Mouse (Mus musculus) cortical plate, adult 2 months (tissue): ENCODE measurements around the gene Tstd3. TPM values are rescaled to one million over a fixed set of nuclear protein-coding genes. Genes with fewer than 3 reads are reported as not detected.
A peak's percentile ranks its signal among the peaks of the same experiment; 100 is the strongest.

ENCODE experiments used
- H3K27ac ChIP-seq: fragments of 200-500 bp; 2 replicates; pipeline ENCODE4 v1.5.1; 2012; ENCODE audit warnings: low read length, control low read depth, inconsistent platforms; ENCODE audit not compliant: insufficient read depth
- H3K4me1 ChIP-seq: fragments of 200-500 bp; 2 replicates; pipeline ENCODE4 v1.6.1; 2011; ENCODE audit warnings: low read length; ENCODE audit not compliant: control insufficient read depth, insufficient read depth
- H3K4me3 ChIP-seq: fragments of 200-500 bp; 2 replicates; pipeline ENCODE4 v1.5.1; 2011; ENCODE audit warnings: mild to moderate bottlenecking, low read length, control low read depth; ENCODE audit not compliant: insufficient read depth
- CTCF ChIP-seq: fragments of 200-500 bp; IDR thresholded peaks from 2 replicates; pipeline ENCODE4 v1.5.1; 2011; ENCODE audit warnings: mild to moderate bottlenecking, control low read depth, low read length; ENCODE audit not compliant: insufficient read depth; ENCODE audit errors: extremely low read depth
- POLR2A ChIP-seq: fragments of 200-500 bp; IDR thresholded peaks from 2 replicates; pipeline ENCODE4 v1.6.1; 2011; ENCODE audit warnings: mild to moderate bottlenecking, low read length, control low read depth; ENCODE audit not compliant: insufficient read depth; ENCODE audit errors: extremely low read depth
- polyA plus RNA-seq: library from polyadenylated mRNA; depleted of rRNA; stranded (reverse); fragments of >200 nt; gene quantifications from 2 replicates; pipeline ENCODE4 v1.2.3, GENCODE M21; 2012

The Tstd3 gene
- polyA plus RNA-seq, 1 experiment = 18.9 TPM

- no peak overlapping the region for H3K4me3 ChIP-seq
- no peaks in the 10 kb centered on the region; the same call in 1 of the 2 replicates for H3K4me1 ChIP-seq
- TF ChIP-seq POLR2A = no peak
- no peak for TF ChIP-seq CTCF
- no peak overlapping the region for H3K27ac ChIP-seq
Measured at GRCm38 (mm10) chr4:21780816-21781726, 14.1 kb upstream of the Tstd3 start.

GRCm38 (mm10) chr4:21776946-21777265, 9.9 kb upstream of the Tstd3 start:
- H3K27ac ChIP-seq = no peak overlapping the region
- TF ChIP-seq CTCF (no peak), POLR2A (no peak)

GRCm38 (mm10) chr4:21776091-21776945, 9.3 kb upstream of the Tstd3 start:
- H3K4me3 ChIP-seq = peak overlapping the region; percentile 96
- TF ChIP-seq POLR2A (peak; percentile 79), CTCF (no peak)

More at GRCm38 (mm10) chr4:21776946-21777265, 9.9 kb upstream of the Tstd3 start:
- no peaks in the 10 kb centered on the region; the same call in 1 of the 2 replicates for H3K4me1 ChIP-seq
- H3K4me3 ChIP-seq = peak overlapping the region; percentile 96

DNA sequence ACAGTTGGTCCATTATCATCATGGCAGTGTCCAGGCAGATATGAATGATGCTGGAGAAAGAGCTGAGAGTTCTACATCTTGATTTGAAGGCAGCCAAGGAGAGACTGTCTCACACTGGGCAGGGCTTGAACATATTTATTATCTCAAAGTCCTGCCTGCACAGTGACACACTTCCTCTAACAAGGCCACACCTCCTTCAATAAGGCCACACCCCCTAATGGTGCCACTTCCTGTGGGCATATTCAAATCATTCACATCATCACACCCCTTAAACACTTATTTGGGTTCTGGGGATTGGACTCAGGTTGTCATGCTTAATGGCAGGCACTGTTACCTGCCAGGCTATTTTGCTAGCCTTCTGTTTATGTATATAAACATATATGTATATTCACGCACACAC, 5.3 kb upstream of the Tstd3 start:
- Histone ChIP-seq H3K4me1 (no peaks in the 10 kb centered on the region; the same call in 1 of the 2 replicates), H3K27ac (no peak overlapping the region), H3K4me3 (no peak overlapping the region)
- TF ChIP-seq POLR2A = no peak
- TF ChIP-seq CTCF = no peak

More at GRCm38 (mm10) chr4:21776091-21776945, 9.3 kb upstream of the Tstd3 start:
- Histone ChIP-seq H3K4me1 (no peaks in the 10 kb centered on the region; the same call in 1 of the 2 replicates), H3K27ac (no peak overlapping the region)

GRCm38 (mm10) chr4:21771064-21771463, 4.1 kb upstream of the Tstd3 start:
- Histone ChIP-seq H3K27ac (no peak overlapping the region), H3K4me1 (no peaks in the 10 kb centered on the region; the same call in 1 of the 2 replicates), H3K4me3 (no peak overlapping the region)
- TF ChIP-seq CTCF (no peak), POLR2A (no peak)

- Histone ChIP-seq H3K4me1 (no peaks in the 10 kb centered on the region; the same call in 1 of the 2 replicates), H3K4me3 (peak overlapping the region; percentile 67), H3K27ac (peak overlapping the region; percentile 1; the same call in 1 of the 2 replicates)
- TF ChIP-seq CTCF (no peak), POLR2A (no peak)
Measured at GRCm38 (mm10) chr4:21766171-21766862, 695 bp downstream of the Tstd3 start.

DNA sequence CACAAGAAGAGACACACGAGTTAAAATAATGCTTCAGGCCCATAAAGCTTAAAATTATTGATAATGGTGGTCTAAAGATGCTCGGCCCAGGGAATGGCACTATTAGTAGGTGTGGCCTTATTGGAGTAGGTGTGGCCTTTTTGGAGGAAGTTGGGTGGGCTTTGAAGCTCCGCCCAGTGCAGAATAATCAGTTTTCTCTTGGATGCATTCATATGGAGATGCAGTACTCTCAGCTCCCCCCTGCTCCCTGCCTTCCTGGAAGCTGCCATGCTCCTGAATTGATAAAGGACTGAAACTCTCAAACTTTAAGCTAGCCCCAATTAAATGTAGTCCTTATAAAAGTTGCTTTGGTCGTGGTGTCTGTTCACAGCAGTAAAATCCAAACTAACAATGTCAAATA, 3.2 kb downstream of the Tstd3 start:
- no peak overlapping the region for H3K27ac ChIP-seq
- TF ChIP-seq CTCF (no peak), POLR2A (no peak)

DNA sequence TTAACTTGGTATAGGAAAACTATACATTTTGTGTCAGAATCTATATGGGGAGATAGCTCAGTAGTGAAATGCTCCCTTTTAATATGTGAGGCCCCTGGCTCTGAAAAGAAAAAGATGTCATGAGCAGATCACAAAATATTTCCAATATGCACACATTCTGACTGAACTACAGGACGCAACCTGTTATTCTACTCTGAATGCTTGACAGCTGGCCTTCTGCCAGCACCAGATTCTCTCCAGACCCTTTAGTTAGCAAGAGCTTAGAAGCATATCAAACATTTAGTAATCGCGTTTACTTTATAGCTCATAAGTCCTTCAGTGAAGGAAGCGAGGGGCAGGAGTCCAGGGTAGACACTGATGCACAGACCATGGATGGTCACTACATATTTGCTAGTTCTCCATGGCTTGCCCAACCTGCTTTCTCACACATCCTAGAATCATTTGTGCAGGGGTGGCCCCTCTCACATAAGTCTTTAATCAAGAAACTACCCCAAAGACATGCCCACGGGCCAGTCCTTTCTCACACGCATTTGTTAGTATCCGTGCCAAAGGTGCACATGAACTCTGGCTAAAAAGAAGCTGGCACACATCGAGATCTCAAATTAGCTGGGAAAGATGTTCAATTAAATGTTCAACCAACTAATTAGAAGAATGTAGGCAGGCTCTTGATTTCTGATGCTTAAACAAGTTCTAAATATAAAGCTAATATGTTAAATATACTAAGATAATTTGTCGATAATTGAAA, 5.4 kb downstream of the Tstd3 start:
- TF ChIP-seq POLR2A (no peak), CTCF (no peak)
- Histone ChIP-seq H3K27ac (no peak overlapping the region), H3K4me3 (no peak overlapping the region), H3K4me1 (no peaks in the 10 kb centered on the region; the same call in 1 of the 2 replicates)

More for the DNA sequence above, 3.2 kb downstream of the Tstd3 start:
- Histone ChIP-seq H3K4me1 (no peaks in the 10 kb centered on the region; the same call in 1 of the 2 replicates), H3K4me3 (no peak overlapping the region)
